Mouse (Mus musculus) E14TG2a.4 (cell line): ENCODE data around the gene Ccl24.

Source experiments
- CTCF ChIP-seq: conservative IDR thresholded peaks from 2 replicates; pipeline ENCODE4 v1.5.1; 2014; ENCODE audit warnings: low read length
- NANOG ChIP-seq: IDR thresholded peaks from 2 replicates; pipeline ENCODE4 v1.6.1; 2014; ENCODE audit warnings: borderline replicate concordance, low read length, mixed read lengths

DNA sequence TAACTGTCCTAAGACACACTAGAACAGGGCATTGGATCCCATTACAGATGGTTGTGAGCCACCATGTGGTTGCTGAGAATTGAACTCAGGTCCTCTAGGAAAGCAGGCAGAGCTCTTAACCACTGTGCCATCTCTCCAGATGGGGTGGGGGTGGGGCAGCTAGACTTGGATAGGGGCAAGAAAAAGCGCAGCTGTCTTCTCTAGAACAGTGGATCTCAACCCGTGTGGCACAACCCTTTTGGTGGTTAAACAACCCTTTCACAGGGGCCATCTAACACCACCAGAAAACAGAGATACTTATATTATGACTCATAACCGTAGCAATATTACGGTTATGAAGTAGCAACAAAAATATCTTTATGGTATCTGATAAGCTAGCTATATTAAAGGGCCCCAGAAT is 14.9 kb upstream of the Ccl24 start:
- TF ChIP-seq NANOG (no peak), CTCF (no peak)
